Mouse (Mus musculus) bone marrow, adult 2 months (tissue): ENCODE results near the gene 1700010I14Rik. TPM values are rescaled to one million over a fixed set of nuclear protein-coding genes. Genes with fewer than 3 reads are reported as not detected.

Experiments used
- H3K27ac ChIP-seq: fragments of 200-500 bp; 2 replicates; pipeline ENCODE4 v1.5.1; 2012; ENCODE audit warnings: low read depth, mild to moderate bottlenecking, control low read depth, inconsistent platforms, low read length; ENCODE audit not compliant: control insufficient read depth, poor library complexity, insufficient read depth
- H3K4me1 ChIP-seq: fragments of 200-500 bp; 2 replicates; pipeline ENCODE4 v1.6.1; 2011; ENCODE audit warnings: low read length; ENCODE audit not compliant: control insufficient read depth, insufficient read depth
- H3K4me3 ChIP-seq: fragments of 200-500 bp; replicated peaks from 2 replicates; pipeline ENCODE3; 2011; ENCODE audit warnings: mild to moderate bottlenecking, low read depth, low read length, control low read depth; ENCODE audit not compliant: control insufficient read depth
- CTCF ChIP-seq: fragments of 200-500 bp; IDR thresholded peaks from 2 replicates; pipeline ENCODE4 v1.5.1; 2011; ENCODE audit warnings: low read length, control low read depth; ENCODE audit not compliant: control insufficient read depth, insufficient read depth
- POLR2A ChIP-seq: fragments of 200-500 bp; IDR thresholded peaks from 2 replicates; pipeline ENCODE4 v1.6.1; 2011; ENCODE audit warnings: low read depth, mild to moderate bottlenecking, control low read depth, low read length, borderline replicate concordance; ENCODE audit not compliant: control insufficient read depth
- WGBS: fragments of 180-500 bp; shearing (Covaris S2); methylation state at CpG from one replicate; pipeline ENCODE4 v1.1.7; 2018; 5-methylcytosine and 5-hydroxymethylcytosine counted together
- polyA plus RNA-seq: library from polyadenylated mRNA; stranded (reverse); fragments of >200 nt; gene quantifications from 2 replicates; pipeline ENCODE4 v1.2.4, GENCODE M21; 2011; ENCODE audit warnings: low replicate concordance; ENCODE audit not compliant: missing spikeins, insufficient read depth, insufficient read length

1700010I14Rik gene
- polyA plus RNA-seq, 1 experiment, result 5.4 TPM

DNA sequence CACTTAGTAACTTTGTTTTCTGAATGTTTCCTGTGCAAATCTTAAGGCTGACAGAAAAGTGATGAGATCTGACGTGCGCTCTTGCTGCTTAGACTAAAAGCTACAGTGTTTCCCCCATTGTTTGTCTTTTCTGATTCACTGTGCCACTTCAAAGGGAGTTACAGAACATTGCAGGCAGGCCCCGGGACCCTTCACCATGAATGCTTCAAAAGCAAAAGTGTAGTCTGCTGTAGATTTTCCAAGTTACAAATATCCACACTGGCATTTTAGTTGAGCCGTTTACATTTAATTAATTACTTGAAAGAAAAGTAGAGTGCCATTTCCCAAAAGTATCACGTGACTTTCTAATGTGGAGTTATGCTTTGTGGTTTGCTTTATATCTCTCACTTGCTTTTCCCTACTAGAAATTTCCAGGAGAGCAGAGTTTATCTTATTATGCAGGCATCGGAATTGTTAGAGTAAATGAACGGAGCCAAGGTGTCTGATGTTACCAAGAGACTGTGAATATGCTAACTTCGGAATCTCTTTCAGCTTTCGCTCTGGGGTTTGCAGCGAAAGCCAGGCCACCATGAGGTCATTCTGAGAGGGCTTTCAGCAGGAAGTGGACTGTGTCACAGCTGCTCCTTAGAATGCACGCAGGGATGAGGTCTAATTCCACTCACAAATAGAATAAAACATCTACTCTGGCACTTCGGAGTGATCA is 15.8 kb upstream of the 1700010I14Rik start:
- TF ChIP-seq CTCF (no peak), POLR2A (no peak)
- no peak overlapping the region for H3K4me3 ChIP-seq
- no peaks in the 10 kb centered on the region for H3K4me1 ChIP-seq
- H3K27ac ChIP-seq, result no peak overlapping the region
- WGBS, result 62% methylated on average over 12 of the region's 12 CpGs

DNA sequence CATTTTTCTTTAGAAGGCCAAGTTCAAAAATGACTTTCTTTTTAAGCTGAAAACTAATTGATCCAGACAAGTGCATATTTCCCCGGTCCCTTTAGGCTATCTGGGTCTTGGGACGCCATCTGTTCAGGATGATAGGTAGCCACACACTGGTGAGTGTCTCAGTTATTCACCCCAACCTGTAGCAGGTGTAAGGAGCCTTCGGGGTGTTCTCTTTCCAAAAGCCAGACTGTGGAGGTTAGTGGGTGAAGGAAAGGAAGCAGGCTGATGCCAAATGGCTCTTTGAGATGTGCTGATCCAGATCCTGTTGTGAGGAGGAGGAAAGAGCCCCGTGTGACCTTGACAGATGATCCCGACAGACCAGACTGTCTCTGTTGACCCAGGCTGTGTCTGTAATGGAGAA is 14.8 kb upstream of the 1700010I14Rik start:
- Histone ChIP-seq H3K4me3 (no peak overlapping the region), H3K4me1 (no peaks in the 10 kb centered on the region), H3K27ac (no peak overlapping the region)
- 24% methylated on average over 5 of the region's 5 CpGs for WGBS
- TF ChIP-seq CTCF (no peak), POLR2A (no peak)

DNA sequence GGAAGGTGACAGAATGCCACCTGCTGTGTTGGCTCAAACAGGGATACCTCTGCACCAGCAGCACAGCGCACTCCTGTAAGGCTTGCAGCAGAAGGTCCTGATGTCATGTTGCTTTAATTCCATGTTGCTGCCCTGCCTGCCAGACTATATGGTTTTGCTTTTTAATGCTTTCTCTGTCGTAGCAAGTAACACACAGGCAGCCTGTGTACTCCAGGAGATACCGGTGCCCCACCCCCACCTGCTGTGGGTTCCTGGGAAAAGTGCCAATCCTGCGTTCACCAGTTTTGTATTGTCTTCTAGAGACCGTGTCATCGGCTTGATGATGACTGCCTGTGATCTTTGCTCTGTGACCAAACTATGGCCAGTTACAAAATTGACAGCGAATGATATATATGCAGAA is 13.7 kb upstream of the 1700010I14Rik start:
- WGBS, result 56% methylated on average over 7 of the region's 7 CpGs
- H3K27ac ChIP-seq, result no peak overlapping the region
- H3K4me1 ChIP-seq, result no peaks in the 10 kb centered on the region
- TF ChIP-seq POLR2A, result no peak
- TF ChIP-seq CTCF, result no peak
- H3K4me3 ChIP-seq, result no peak overlapping the region

DNA sequence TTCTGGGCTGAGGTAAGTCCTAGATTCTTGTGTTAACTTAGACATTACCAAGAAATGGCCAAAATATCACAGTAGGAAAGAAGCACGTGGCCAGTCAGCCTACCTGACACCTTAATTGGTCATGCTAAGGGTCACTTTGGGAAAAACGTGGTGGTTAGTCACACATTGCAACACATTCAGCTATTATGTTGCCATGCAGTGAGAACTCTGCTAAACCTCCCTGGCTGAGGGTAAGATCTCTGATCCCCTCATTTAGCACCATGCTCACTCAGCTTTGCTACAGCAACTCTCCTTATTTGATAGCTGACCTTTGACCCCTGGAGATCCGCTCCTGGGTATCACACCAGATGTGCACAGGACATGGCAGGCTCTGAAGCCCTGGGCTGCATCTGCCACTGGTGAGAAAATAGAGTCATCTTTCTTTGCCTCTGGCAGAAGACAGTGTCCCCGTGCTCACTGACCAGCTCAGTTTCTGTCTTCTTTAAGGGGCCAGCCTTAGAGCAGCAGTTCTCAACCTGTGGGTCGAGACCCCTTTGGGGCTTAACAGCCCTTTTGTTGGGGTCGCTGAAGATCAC is 13.2 kb upstream of the 1700010I14Rik start:
- H3K4me3 ChIP-seq, result no peak overlapping the region
- WGBS, result 60% methylated on average over 6 of the region's 6 CpGs
- no peaks in the 10 kb centered on the region for H3K4me1 ChIP-seq
- H3K27ac ChIP-seq, result no peak overlapping the region
- no peak for TF ChIP-seq CTCF
- TF ChIP-seq POLR2A, result no peak

DNA sequence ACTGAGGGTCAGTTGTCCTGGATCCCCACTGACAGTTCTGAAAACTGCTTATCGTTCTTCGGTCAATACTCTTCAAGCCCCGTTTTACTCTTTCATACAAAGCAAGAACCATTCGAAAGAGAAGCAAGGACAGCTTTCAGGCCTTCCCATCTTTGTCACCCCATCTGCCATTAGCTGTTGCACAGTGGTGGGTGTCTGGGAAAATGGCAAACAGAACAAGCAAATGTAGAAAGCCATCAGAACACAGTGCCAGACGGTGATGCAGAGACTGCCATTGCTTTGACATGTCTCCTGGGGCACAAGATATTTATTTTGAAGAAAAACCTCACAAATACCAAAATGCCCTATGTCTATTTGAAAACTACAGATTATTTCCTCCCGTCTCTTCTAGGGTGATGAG is 11.4 kb upstream of the 1700010I14Rik start:
- Histone ChIP-seq H3K4me3 (no peak overlapping the region), H3K4me1 (no peaks in the 10 kb centered on the region), H3K27ac (no peak overlapping the region)
- WGBS, result 84% methylated on average over 6 of the region's 6 CpGs
- TF ChIP-seq POLR2A (no peak), CTCF (no peak)

DNA sequence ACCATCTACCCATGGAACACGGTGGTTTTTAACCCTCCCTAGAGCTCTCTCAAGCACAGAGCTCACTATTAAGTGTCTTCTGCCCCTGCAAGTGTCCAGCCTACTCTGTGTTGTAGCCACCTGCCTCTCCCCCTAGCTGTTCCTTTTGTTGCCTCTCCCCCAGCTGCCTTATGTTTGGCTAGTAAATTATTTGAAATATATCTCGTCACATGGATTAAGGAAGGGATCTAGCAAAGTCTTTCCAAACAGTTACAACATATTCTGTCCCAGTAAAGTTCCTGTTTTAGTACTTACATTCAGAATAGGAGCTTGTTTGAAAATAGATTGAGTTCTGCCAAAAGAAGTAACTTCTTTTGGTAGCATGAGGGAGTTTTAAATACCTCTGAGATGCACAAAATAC is 10.9 kb upstream of the 1700010I14Rik start:
- no peak overlapping the region for H3K27ac ChIP-seq
- H3K4me3 ChIP-seq, result no peak overlapping the region
- TF ChIP-seq CTCF, result no peak
- no peak for TF ChIP-seq POLR2A
- WGBS, result 53% methylated on average over 2 of the region's 2 CpGs
- no peaks in the 10 kb centered on the region for H3K4me1 ChIP-seq

DNA sequence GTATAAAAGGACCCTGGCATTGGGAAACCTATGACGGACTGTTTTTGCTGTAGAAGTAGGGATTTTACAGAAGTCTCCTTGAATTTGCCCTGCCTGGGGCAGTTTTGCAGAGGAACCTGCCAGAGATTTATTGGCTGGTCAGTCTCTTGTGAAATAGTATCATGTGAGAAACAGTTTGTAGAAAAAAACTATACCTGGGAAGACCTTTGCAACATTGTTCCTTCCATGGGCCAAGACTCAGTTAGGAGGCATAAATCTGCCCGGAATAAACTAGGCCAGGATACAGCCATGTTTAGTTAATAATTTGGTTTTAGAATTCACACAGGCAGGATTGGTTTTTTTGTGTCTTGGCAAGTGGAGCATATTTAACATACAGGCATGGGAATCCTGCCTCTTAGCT is 4.6 kb upstream of the 1700010I14Rik start:
- Histone ChIP-seq H3K4me3 (no peak overlapping the region), H3K4me1 (no peaks in the 10 kb centered on the region), H3K27ac (no peak overlapping the region)
- no peak for TF ChIP-seq CTCF
- TF ChIP-seq POLR2A, result no peak
- WGBS, result 65% methylated on average over 2 of the region's 2 CpGs

DNA sequence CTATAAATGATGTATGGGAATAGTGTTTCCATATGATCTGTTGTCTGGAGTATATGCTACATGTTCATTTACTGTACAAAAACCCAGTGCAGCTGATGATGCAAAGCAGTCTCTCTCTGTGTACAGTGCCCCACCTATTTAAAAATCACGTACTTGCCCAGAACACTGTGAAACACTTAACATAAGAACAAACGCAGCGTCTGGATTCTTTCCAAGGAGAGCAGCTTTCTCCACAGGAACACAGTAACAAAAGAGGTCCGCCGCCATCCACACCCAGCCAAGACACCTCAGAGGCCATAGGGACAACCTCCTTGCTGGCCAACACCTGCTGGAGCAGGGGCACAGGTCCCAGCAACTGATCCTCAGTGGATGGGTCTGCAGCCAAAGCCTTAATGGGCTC is 2.4 kb upstream of the 1700010I14Rik start:
- no peak overlapping the region for H3K4me3 ChIP-seq
- no peak overlapping the region for H3K27ac ChIP-seq
- TF ChIP-seq CTCF (no peak), POLR2A (no peak)
- WGBS, result 75% methylated on average over 5 of the region's 5 CpGs
- H3K4me1 ChIP-seq, result peaks cover 3% of the 10 kb centered on the region

DNA sequence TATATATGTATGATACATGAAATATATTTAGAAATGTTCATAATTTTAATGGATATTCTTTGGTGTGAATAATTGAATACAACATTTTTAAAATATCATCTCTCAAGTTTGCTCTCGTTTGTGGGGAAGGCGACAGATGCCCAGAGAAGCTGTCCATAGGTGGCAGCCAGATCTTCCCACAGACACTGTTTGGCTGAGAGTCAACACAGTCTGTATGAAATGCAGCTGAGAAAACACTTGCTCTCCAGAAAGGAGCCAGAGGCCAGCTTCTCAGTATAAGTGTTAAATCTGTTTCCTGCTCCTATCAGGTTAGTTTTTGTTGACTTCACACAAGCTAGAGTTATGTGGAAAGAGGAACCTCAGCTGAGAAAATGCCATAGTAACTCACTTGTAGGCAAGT is 1.6 kb upstream of the 1700010I14Rik start:
- H3K4me3 ChIP-seq, result no peak overlapping the region
- no peak overlapping the region for H3K27ac ChIP-seq
- no peak for TF ChIP-seq POLR2A
- TF ChIP-seq CTCF, result no peak
- 49% methylated on average over 2 of the region's 2 CpGs for WGBS
- H3K4me1 ChIP-seq, result peaks cover 3% of the 10 kb centered on the region
